Mouse (Mus musculus) intestine, embryonic 15.5 days (tissue): ENCODE measurements around the gene Olfr555. TPM values are rescaled to one million over a fixed set of nuclear protein-coding genes. Genes with fewer than 3 reads are reported as not detected.

Source experiments
- ATAC-seq: fragments of 200-750 bp; cut with Nextera tagmentation; 2 replicates; pipeline ENCODE4 v1.8.0; 2017; ENCODE audit warnings: moderate TSS enrichment, moderate library complexity
- H3K27ac ChIP-seq: fragments of 300-500 bp; sonication (generic); 2 replicates; pipeline ENCODE4 v1.5.1; 2015; ENCODE audit warnings: mild to moderate bottlenecking, inconsistent platforms
- H3K27me3 ChIP-seq: fragments of 300-500 bp; sonication (generic); replicated peaks from 2 replicates; pipeline ENCODE4 v1.6.1; 2015; ENCODE audit warnings: inconsistent platforms
- H3K36me3 ChIP-seq: fragments of 300-500 bp; sonication (generic); 2 replicates; pipeline ENCODE4 v1.6.1; 2015; ENCODE audit warnings: inconsistent platforms
- H3K4me1 ChIP-seq: fragments of 300-500 bp; sonication (generic); replicated peaks from 2 replicates; pipeline ENCODE4 v1.6.1; 2015; ENCODE audit warnings: inconsistent platforms
- H3K4me2 ChIP-seq: fragments of 300-500 bp; sonication (generic); replicated peaks from 2 replicates; pipeline ENCODE4 v1.6.1; 2015; ENCODE audit warnings: mild to moderate bottlenecking, inconsistent platforms
- H3K4me3 ChIP-seq: fragments of 300-500 bp; sonication (generic); replicated peaks from 2 replicates; pipeline ENCODE4 v1.5.1; 2015; ENCODE audit warnings: inconsistent platforms
- H3K9ac ChIP-seq: fragments of 300-500 bp; sonication (generic); 2 replicates; pipeline ENCODE4 v1.6.1; 2015; ENCODE audit warnings: inconsistent platforms
- H3K9me3 ChIP-seq: fragments of 300-500 bp; sonication (generic); 2 replicates; pipeline ENCODE4 v1.6.1; 2016; ENCODE audit warnings: inconsistent platforms
- WGBS: fragments of 180-500 bp; shearing (Covaris S2); methylation state at CpG from one replicate; pipeline ENCODE4 v1.1.7; 2015; 5-methylcytosine and 5-hydroxymethylcytosine counted together
- polyA plus RNA-seq: library from polyadenylated mRNA; unstranded; fragments of >200 nt; fragmentation: Nextera tagmentation; extraction: Ambion mirVana; gene quantifications from 2 replicates; pipeline ENCODE4 v1.2.1, GENCODE M21; 2015

Olfr555 gene
- polyA plus RNA-seq, 1 experiment from 2014 or later = not detected

- H3K4me2 ChIP-seq = no peak within 1 kb of the TSS
- WGBS = 77% methylated on average over 5 of the region's 5 CpGs
- no peaks in the 10 kb centered on the region for H3K9me3 ChIP-seq
- no peaks in the 10 kb centered on the region for H3K4me1 ChIP-seq
- no peak within 1 kb of the TSS for H3K4me3 ChIP-seq
- ATAC-seq = no peak
- H3K36me3 ChIP-seq = no peaks in the 10 kb centered on the region
- H3K27ac ChIP-seq = no peak within 1 kb of the TSS
- H3K9ac ChIP-seq = no peak within 1 kb of the TSS
- H3K27me3 ChIP-seq = no peaks in the 10 kb centered on the region
Observed at GRCm38 (mm10) chr7:102695358-102696125, 36.9 kb downstream of the Olfr555 start, which contains the start of gene Olfr557. Gene Olfr557, plus strand, starts transcription at chr7:102695910.

- H3K9ac ChIP-seq = no peak overlapping the region
- H3K4me3 ChIP-seq = no peak overlapping the region
- H3K4me2 ChIP-seq = no peak overlapping the region
- no peak for ATAC-seq
- no peaks in the 10 kb centered on the region for H3K9me3 ChIP-seq
- no peaks in the 10 kb centered on the region for H3K4me1 ChIP-seq
- WGBS = 86% methylated on average over 7 of the region's 7 CpGs
- no peak overlapping the region for H3K27ac ChIP-seq
- H3K36me3 ChIP-seq = no peaks in the 10 kb centered on the region
- no peaks in the 10 kb centered on the region for H3K27me3 ChIP-seq
Observed at GRCm38 (mm10) chr7:102698461-102698860, 39.8 kb downstream of the Olfr555 start.

GRCm38 (mm10) chr7:102701915-102702314, 43.3 kb downstream of the Olfr555 start, which contains the start of gene Olfr558:
Gene Olfr558, plus strand, starts transcription at chr7:102702215.
- no peak within 1 kb of the TSS for H3K27ac ChIP-seq
- H3K36me3 ChIP-seq = no peaks in the 10 kb centered on the region
- no peaks in the 10 kb centered on the region for H3K4me1 ChIP-seq
- H3K4me3 ChIP-seq = no peak within 1 kb of the TSS
- H3K9ac ChIP-seq = no peak within 1 kb of the TSS
- H3K9me3 ChIP-seq = no peaks in the 10 kb centered on the region
- H3K27me3 ChIP-seq = no peaks in the 10 kb centered on the region
- ATAC-seq = no peak
- no peak within 1 kb of the TSS for H3K4me2 ChIP-seq

Other genes with a start within 250 kb of the Olfr555 start
- 127 and 138 TPM in 2 replicates for gene Rrm1, start 217.1 kb upstream of the Olfr555 start, polyA plus RNA-seq
- 0.13 and 0.19 TPM in 2 replicates for gene Olfr543, start 177.1 kb upstream of the Olfr555 start, polyA plus RNA-seq
- 0.06 TPM in 1 of 2 replicates, not detected in the other for gene Olfr544, start 170.5 kb upstream of the Olfr555 start, polyA plus RNA-seq
- gene Olfr545, start 159.2 kb upstream of the Olfr555 start, polyA plus RNA-seq = 0.05 TPM in 1 of 2 replicates, not detected in the other
- gene Olfr547, start 124.1 kb upstream of the Olfr555 start, polyA plus RNA-seq = not detected in 2 replicates
- not detected in 2 replicates for gene Olfr548-ps1, start 117.9 kb upstream of the Olfr555 start, polyA plus RNA-seq
- not detected in 2 replicates for gene Olfr549, start 109.0 kb upstream of the Olfr555 start, polyA plus RNA-seq
- 0.56 and 1.2 TPM in 2 replicates for gene Trim21, start 93.3 kb upstream of the Olfr555 start, polyA plus RNA-seq
- not detected in 2 replicates for gene Olfr550, start 87.4 kb upstream of the Olfr555 start, polyA plus RNA-seq
- not detected in 2 replicates for gene Olfr551, start 66.9 kb upstream of the Olfr555 start, polyA plus RNA-seq
- gene Olfr552, start 61.1 kb upstream of the Olfr555 start, polyA plus RNA-seq = not detected in 2 replicates
- not detected in 2 replicates for gene Olfr553, start 40.6 kb upstream of the Olfr555 start, polyA plus RNA-seq
- not detected in 2 replicates for gene Olfr554, start 20.4 kb upstream of the Olfr555 start, polyA plus RNA-seq
- gene Olfr556, start 6.1 kb downstream of the Olfr555 start, polyA plus RNA-seq = not detected in 2 replicates
- gene Trim68, start 28.5 kb downstream of the Olfr555 start, polyA plus RNA-seq = 11.0 and 11.6 TPM in 2 replicates
- not detected in 2 replicates for gene Olfr557, start 37.1 kb downstream of the Olfr555 start, polyA plus RNA-seq
- gene Olfr558, start 43.4 kb downstream of the Olfr555 start, polyA plus RNA-seq = 0.20 and 0.28 TPM in 2 replicates
- gene Olfr33, start 60.2 kb downstream of the Olfr555 start, polyA plus RNA-seq = not detected in 2 replicates
- gene Olfr559, start 68.7 kb downstream of the Olfr555 start, polyA plus RNA-seq = not detected in 2 replicates
- not detected in 2 replicates for gene Olfr560, start 100.5 kb downstream of the Olfr555 start, polyA plus RNA-seq
- gene Olfr78, start 100.6 kb downstream of the Olfr555 start, polyA plus RNA-seq = 0.40 and 0.55 TPM in 2 replicates
- gene Olfr561, start 112.4 kb downstream of the Olfr555 start, polyA plus RNA-seq = not detected in 2 replicates
- gene Olfr564, start 144.7 kb downstream of the Olfr555 start, polyA plus RNA-seq = not detected in 2 replicates
- gene Olfr566, start 199.9 kb downstream of the Olfr555 start, polyA plus RNA-seq = not detected in 2 replicates
- gene Olfr568, start 218.3 kb downstream of the Olfr555 start, polyA plus RNA-seq = not detected in 2 replicates
- not detected in 2 replicates for gene Olfr569, start 232.1 kb downstream of the Olfr555 start, polyA plus RNA-seq
- not detected in 2 replicates for gene Olfr570, start 235.8 kb downstream of the Olfr555 start, polyA plus RNA-seq